Mouse (Mus musculus): ENCODE measurements at regions not wholly inside any gene's neighbourhood (a gene's known extent, or its start where the extent isn't known, plus 50 kb on each side); places are given as distances from the start of the nearest gene placed in this dataset.

GRCm38 (mm10) chr16:9009361-9010083, 179.6 kb downstream of the 1810013L24Rik start:
- dilution Hi-C loops (cut with MboI; ENCODE audit: extremely low pct_ligation_motif_present, extremely low pct_unique_long_range_greater_than_20kb, low sequenced_read_pairs) (no loop called here), in situ Hi-C loops (cut with MboI; ENCODE audit: low pct_ligation_motif_present, low pct_unique_long_range_greater_than_20kb, low sequenced_read_pairs) (no loop called here)
- Histone ChIP-seq H3K36me3 (replicated peaks in 1 of 2; ENCODE audit: control insufficient read depth in 1 of 2, insufficient read depth in 1 of 2, low read length in 1 of 2) (no peaks in the 10 kb centered on the region), H3K79me2 (replicated peaks; ENCODE audit: control insufficient read depth, extremely low read depth, insufficient read depth, poor library complexity, severe bottlenecking) (no peaks in the 10 kb centered on the region), H3K4me1 (ENCODE audit: control insufficient read depth in 1 of 2, insufficient read depth in 2 of 2) (peaks cover 0 to 11% of the 10 kb centered on the region in 2 experiments; a peak in 1 of 4 replicates), H3K9me3 (replicated peaks; ENCODE audit: low read length) (no peaks in the 10 kb centered on the region), H3K9ac (ENCODE audit: insufficient read depth, low read depth) (no peak overlapping the region), H3K4me3 (replicated peaks in 1 of 3; ENCODE audit: low read depth in 2 of 3, low read length in 2 of 3, poor library complexity in 1 of 3) (peak overlapping the region in 1 of 3 experiments; percentile 24), H3K27ac (ENCODE audit: insufficient read depth, low read depth) (no peak overlapping the region), H3K27me3 (replicated peaks) (no peaks in the 10 kb centered on the region), H3K4me2 (ENCODE audit: insufficient read depth, low read depth, poor library complexity, severe bottlenecking) (no peak overlapping the region)
- TF ChIP-seq SMC3 (IDR thresholded peaks at IDR 0.05; ENCODE audit: low read depth, low read length) (peak; percentile 97), IRF4 (IDR thresholded peaks at IDR 0.05; ENCODE audit: low read depth, low read length) (peak; percentile 41; the same call in 1 of the 2 replicates), MYC (IDR thresholded peaks at IDR 0.05; ENCODE audit: low read depth, low read length) (no peak), ELF1 (IDR thresholded peaks at IDR 0.05; ENCODE audit: low read depth, low read length) (peak; percentile 63; the same call in 1 of the 2 replicates), USF2 (conservative IDR thresholded peaks at IDR 0.05; ENCODE audit: low read depth, low read length) (no peak), RAD21 (IDR thresholded peaks at IDR 0.05; ENCODE audit: low read depth, low read length) (peak; percentile 99), MEF2A (IDR thresholded peaks at IDR 0.05; ENCODE audit: borderline replicate concordance, low read depth, low read length) (peak; percentile 36; the same call in 1 of the 2 replicates), CTCF (conservative IDR thresholded peaks at IDR 0.05 in 1 of 2, IDR thresholded peaks at IDR 0.05 in 1 of 2; ENCODE audit: low read depth in 2 of 2, low read length in 2 of 2) (peak; percentile 73 to 97), NELFE (IDR thresholded peaks at IDR 0.05; ENCODE audit: low read depth, low read length) (peak; percentile 35; the same call in 1 of the 2 replicates), ZC3H11A (IDR thresholded peaks at IDR 0.05; ENCODE audit: low read depth, low read length) (peak; percentile 82), KAT2A (IDR thresholded peaks at IDR 0.05; ENCODE audit: insufficient replicate concordance, low read length) (no peak), SIN3A (IDR thresholded peaks at IDR 0.05; ENCODE audit: low read length) (no peak)
- DNase-seq (ENCODE audit: extremely low read depth), result peak; percentile 85

- Histone ChIP-seq H3K4me3 (replicated peaks in 1 of 3; ENCODE audit: low read depth in 2 of 3, low read length in 2 of 3, poor library complexity in 1 of 3) (no peak overlapping the region), H3K36me3 (replicated peaks in 1 of 2; ENCODE audit: control insufficient read depth in 1 of 2, insufficient read depth in 1 of 2, low read length in 1 of 2) (no peaks in the 10 kb centered on the region), H3K4me1 (ENCODE audit: control insufficient read depth in 1 of 2, insufficient read depth in 2 of 2) (peaks cover 1 to 11% of the 10 kb centered on the region in 2 experiments; a peak in 2 of 4 replicates), H3K27ac (ENCODE audit: insufficient read depth, low read depth) (no peak overlapping the region), H3K79me2 (replicated peaks; ENCODE audit: control insufficient read depth, extremely low read depth, insufficient read depth, poor library complexity, severe bottlenecking) (no peaks in the 10 kb centered on the region), H3K27me3 (replicated peaks) (no peaks in the 10 kb centered on the region), H3K4me2 (ENCODE audit: insufficient read depth, low read depth, poor library complexity, severe bottlenecking) (no peak overlapping the region), H3K9ac (ENCODE audit: insufficient read depth, low read depth) (no peak overlapping the region), H3K9me3 (replicated peaks; ENCODE audit: low read length) (no peaks in the 10 kb centered on the region)
- TF ChIP-seq CTCF (conservative IDR thresholded peaks at IDR 0.05 in 1 of 2, IDR thresholded peaks at IDR 0.05 in 1 of 2; ENCODE audit: low read depth in 2 of 2, low read length in 2 of 2) (no peak), E2F4 (IDR thresholded peaks at IDR 0.05; ENCODE audit: insufficient replicate concordance, low read depth, low read length) (no peak), EP300 (IDR thresholded peaks at IDR 0.05; ENCODE audit: low read length) (no peak), HCFC1 (IDR thresholded peaks at IDR 0.05; ENCODE audit: low read depth, low read length) (no peak)
- dilution Hi-C loops (cut with MboI; ENCODE audit: extremely low pct_ligation_motif_present, extremely low pct_unique_long_range_greater_than_20kb, low sequenced_read_pairs) (no loop called here), in situ Hi-C loops (cut with MboI; ENCODE audit: low pct_ligation_motif_present, low pct_unique_long_range_greater_than_20kb, low sequenced_read_pairs) (no loop called here)
- no peak for DNase-seq (ENCODE audit: extremely low read depth)
Measured at GRCm38 (mm10) chr16:9011077-9011476, 181.2 kb downstream of the 1810013L24Rik start.

All from CH12.LX (cell line).